Mouse (Mus musculus): ENCODE results near the gene Ypel4.
A peak's percentile ranks its signal among the peaks of the same experiment; 100 is the strongest.

The Ypel4 gene

DNA sequence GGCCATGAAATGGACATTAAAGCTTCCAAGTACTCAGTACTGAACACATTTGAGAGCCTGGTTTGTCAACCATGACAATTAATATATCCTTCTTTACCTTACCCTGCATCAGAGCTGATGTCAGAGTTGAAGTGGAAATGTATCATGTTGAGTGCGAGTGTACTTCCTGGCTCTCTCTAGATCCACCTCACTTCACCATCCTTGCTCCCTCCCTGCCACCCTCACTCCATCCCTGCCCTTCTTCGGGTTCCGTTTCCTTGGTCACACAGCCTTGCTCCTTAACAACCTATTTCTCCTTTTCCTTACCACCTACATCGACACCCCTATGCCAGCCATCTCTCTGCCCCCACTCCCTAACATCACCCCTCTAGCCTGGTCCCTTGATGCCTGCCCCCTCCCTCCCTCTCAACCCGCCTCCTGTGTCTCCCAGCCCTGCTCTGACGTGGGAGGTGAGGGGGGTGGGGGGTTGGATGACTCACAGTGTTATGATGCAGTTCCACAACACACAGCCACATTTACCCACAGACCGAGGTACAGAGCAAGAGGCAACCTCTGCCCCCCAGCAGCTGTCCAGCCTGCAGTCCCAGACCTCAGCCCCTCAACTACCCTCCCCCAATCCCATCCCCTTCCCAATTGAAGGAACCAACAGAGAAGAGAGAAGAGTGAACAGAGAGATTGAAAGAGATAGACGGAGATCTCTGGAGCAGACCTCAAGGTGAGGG, at the start of gene Ypel4:
Ypel4 (plus strand) TSS at position 480 of the 722 bp plus-strand sequence.
- peak; percentile 75 for DNase-seq (ENCODE audit: low spot score)

DNA sequence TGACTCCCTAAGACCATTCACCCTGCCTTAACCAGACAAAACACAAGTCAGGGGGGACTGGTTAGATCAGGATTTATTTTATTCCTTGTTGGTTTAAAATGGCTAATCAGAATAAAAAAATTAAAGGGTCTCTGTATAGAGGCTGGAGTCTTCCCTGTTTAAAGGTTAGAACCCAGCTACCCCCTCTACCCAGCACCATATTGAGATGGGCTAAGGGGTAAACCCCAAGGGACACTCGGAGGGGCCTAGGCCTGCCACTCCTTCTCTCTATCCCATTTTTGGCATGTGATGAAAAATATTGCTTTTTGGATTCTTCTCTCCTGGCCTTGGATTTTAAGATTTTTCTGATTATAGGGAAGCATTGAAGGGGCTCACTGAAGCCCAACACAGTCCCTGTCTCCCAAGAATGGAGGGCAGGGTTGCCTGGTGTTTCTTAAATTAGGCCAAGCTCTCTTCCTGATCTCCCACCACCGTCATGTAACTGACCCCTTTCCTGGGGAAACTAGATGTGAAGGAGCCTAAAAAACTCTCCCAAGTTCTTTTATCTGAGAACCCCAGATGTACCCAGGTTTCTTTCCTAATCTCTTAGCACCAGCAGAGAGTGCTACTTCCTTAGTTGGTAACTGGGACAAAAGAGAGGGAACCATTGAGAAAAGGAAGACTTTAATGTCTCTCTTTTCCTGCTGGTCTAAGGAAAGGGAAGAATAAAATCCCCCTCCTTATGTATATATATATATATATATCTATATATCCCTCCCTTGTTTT, 45.6 kb upstream of the Ypel4 start:
- no peak for DNase-seq (ENCODE audit: low spot score)

DNA sequence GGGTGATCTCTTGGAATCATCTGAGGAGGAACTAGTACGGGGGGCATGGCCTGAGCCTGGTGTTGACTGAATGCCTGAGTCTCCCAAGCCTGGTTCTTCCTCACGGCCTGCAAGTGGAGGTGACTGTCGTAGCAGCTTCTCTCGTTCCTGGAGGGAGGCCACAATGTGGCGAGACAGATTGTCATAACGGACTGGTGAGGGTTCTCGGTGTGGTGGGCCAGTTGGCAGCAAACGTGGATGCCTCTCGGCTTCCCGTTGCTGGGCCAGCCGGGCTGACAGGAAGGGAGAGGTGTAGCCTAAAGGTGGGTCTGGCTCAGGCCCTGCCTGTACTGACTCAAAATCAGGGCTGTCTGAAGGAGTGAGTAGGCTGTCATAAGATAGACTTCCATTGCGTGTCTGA, 43.8 kb upstream of the Ypel4 start:
- no peak for DNase-seq (ENCODE audit: low spot score)

DNA sequence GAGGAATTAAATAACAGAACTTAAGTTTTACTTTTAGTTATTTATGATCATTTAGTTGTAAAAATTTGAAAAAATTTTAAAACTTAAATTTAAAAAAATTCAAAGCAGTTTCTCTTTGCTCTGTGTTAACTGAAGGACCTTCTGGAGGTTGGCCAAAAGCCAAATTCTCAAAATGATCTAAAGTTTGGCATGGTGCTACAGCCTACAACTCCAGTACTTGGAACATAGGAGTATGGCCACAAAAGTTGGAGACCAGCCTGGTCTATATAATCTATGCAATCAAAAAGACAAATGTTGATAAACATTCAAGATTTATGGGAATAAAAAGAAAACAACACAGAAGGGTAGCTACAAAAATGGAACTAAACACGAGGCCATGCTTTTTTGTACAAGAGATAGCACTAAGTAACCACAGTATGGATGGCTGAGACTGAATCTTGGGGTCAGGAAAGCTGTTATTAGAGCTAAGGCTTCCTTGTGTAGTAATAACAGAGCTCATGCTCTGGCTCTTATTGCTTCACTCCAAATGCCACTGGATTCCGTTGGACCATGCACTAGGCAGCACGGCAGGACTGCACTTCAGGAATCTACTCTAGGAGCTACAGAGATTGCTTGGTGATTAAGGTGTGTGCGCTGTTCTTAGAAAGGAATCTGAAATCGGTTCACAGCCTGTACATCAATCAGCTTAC, 38.7 kb upstream of the Ypel4 start:
- no peak for DNase-seq (ENCODE audit: low spot score)

DNA sequence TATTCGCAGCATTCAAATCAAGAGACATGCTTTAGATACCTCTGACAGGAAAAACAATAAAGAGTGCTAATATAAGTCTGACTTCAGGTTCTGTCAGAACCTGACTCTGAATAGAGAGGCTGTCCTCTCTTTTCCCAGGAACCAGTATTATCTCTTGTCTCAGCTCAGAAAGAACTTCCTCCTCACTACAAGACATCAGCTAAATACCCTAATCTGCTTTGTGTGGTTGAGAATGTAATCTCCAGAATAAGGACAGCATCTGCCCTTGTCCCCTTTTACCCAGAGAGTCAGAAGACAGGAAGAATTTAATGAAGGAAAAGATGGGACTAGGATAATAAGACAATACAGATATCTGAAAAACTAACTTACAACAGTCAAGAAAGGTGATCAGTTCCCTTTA, 30.4 kb upstream of the Ypel4 start:
- no peak for DNase-seq (ENCODE audit: low spot score)

DNA sequence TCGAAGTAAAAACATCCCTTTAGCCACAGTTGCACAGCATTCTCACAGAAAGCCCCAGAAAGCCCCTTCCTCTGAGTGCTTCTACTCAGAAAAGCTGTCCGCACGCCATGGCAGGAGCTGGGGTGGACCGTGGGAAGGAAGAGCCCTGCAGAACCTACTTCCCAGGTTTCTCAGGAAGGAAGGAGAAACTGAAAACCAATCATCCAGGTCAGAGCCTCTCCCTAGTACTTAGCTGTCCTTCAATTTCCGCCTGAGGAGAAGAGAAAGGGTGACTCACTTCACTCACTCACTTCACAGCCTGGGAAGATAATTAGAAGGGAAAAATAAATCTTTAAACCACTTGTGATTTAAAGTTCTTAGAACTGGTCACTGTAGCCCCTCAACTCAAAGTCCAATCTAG, 29.5 kb upstream of the Ypel4 start:
- DNase-seq (ENCODE audit: low spot score) = no peak

DNA sequence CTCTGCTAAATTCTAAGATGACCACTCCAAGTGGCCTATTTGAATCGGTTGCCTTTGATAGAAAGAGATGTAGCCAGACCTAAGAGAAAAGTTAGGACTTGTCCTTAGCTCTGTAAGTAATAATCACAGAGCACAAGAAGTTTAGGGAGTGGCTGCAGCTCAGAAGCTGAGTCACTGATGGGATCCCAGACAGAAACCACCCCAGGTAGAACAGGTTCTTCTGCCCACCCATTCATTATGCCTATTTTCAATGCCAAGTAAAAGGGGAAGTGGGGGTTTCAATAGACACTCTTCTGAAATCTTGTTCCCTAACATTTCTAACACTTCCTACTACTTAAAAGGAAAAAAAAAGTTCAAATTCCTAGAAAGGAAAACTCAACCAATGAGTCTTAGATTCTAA, 28.6 kb upstream of the Ypel4 start:
- DNase-seq (ENCODE audit: low spot score) = no peak

DNA sequence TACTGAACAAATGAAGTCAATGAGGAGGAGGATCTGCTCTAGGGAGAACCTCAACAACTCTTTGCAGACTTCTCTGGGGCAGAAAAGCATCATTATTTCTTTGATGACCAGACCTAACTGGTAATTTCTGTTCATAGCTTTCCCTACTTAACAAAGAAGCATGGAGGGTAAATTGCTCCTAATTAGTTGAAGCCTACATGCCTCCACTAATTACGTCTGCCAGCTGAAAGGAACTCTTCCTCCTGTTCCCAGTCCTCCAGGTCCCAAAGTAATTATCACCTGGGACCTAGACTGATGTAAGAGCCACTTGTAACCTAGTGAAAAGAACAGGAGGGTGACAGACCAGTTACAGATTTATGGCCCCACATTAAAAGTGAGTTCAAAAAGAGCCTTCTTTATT, 26.3 kb upstream of the Ypel4 start:
- DNase-seq (ENCODE audit: low spot score) = no peak

DNA sequence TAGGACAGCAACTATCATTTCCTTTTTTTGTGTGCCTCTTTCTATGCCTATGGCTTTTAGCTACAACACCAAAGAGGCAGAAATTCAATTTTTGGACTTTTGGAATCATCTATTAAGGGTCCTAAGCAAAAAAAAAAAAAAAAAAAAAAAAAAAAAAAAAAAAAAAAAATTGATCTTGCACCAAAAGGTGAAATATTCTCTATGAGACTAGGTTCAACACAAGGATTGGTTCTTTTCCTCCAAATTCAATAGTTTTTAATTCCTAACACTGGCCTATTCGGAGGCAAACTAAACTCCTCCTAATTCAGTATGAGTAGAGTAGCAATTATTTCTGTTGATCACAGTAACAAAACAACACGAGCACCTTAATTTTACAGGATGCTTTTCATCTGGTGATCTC, 22.0 kb upstream of the Ypel4 start:
- no peak for DNase-seq (ENCODE audit: low spot score)

DNA sequence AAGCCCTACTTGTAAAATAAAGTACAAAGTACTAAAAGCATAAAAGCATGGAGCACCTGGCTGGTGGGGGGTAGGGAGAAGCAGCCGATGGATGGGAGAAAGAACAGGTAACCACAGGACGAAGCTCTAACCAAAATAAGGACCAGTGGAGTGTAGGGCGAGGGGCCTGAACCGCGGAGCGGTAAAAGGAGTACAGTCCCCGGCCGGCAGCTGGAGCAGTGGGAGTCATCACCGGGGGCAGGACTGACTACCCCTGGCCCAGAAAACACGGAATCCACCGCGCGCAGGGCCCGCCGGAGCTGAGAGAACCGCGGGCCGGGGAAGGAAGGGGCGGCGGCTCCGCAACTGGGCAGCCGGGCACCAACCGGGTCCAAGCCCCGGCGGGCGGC, 19.4 kb upstream of the Ypel4 start:
- DNase-seq (ENCODE audit: low spot score) = peak; percentile 45

DNA sequence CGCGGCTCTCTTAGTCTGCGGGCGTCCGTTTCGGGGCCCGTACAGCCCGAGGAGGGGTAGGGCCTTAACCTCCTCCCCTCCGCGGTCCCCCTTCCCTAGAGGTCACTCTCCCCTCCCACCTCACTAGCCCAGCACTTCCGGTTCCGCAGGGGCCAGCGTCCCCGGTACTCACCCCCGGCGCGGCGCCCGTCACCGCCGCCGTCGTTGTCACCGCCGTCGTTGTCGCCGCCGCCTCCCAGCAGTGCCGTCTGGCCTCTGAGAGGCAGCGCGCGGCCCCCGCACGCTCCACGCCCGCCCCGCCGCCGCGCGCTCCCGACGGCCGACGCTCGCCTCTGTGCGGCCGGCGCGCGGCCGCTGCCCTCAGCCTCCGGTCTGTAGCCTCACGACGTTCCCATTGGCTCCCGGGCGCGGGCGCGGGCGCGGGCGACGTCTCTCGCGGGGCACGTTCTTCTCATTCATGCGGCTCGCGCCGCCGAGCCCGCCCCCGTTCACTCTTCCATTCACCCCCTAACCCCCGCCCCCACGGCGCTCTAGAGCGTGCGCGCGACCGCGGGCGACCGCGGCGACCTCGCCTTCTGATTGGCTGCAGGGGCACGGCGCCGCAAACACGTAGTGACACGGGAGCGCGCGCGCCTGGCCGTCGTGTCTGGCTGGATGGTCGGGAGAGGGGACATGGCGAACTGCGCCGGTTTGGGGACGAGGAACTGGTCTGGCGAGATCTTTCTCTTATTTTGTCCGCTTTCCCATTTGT, 18.9 kb upstream of the Ypel4 start, which contains the start of gene Zdhhc5:
Zdhhc5 (minus strand) TSS at position 370 of the 751 bp plus-strand sequence.
- DNase-seq (ENCODE audit: low spot score) = peak; percentile 99

DNA sequence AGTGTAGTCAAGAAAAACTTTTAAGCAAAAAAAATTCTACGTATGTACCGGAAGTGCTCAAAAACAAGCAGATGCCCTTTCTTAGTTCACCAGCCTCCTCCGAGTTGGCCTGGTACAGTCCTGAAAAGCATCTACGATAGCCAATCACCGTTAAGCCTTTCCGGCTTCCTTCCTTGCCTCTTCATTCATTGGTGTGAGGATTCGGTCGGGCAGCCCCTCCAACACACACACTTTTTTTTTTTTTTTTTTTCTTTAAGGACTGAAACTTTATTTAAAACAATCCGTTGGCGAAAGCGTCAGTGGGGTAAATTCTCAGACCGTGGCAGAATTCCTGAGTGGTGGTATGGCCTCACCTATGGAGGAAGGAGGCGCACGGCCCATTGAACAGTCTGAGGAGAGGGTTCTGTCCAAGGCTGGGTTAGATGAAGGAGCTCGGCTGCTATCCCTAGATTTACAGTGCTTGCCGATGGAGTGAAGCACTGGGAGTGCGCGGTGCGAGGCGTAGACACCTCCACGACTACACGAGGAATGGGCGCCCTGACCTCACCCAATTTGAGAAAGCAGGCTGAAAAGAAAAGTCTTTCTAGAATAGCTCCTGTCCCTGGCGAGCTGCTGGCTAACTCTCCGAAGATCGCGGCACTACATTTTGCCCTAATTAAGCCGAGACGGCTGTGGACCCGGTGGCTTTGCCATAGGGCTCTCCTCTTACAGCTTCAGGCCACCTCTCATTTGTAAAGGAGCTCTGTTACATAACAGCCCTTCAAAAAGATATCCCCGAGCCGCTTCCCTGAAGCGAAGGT, 18.1 kb upstream of the Ypel4 start:
- peak; percentile 91 for DNase-seq (ENCODE audit: low spot score)

DNA sequence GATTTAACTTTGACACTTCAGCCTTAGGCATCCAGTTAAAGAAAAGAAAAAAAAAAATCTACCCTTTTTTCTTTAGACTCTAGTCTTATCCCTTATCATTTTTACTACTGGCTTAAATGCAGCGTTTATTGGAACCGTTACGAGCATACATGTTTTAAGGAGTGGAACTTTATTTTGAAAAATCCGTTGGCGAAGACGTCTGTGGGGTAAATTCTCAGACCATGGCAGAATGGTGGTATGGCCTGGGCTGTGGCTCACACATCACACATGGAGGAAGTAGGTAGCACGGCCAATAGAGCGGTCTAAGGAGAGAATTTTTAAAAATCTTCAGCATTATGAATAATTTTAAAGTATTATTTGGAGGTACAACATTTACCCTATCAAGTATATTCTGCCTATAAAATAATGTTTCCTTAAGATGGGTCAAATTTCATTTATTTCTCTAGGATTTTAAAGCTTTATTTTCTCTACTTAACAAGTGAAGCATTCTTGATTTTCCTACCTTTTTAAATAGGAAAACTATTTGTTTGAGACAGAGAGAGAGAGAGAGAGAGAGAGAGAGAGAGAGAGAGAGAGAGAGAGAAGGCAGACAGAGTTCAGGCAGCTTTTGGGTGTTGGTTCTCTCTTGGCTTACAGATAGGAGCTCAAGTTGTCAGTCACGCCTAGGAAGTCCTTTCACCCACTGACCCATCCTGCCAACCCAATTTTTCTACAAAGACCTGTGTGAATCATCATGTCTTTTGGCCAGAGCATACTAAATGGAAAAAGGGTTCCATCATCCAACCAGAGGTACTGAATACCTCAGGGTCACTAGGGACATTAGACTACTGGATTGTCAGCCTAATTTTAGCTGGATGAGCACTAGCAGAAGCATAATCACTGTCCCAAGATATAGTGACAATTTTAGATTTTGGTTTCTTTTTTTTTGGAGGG, 17.2 kb upstream of the Ypel4 start:
- DNase-seq (ENCODE audit: low spot score) = no peak

DNA sequence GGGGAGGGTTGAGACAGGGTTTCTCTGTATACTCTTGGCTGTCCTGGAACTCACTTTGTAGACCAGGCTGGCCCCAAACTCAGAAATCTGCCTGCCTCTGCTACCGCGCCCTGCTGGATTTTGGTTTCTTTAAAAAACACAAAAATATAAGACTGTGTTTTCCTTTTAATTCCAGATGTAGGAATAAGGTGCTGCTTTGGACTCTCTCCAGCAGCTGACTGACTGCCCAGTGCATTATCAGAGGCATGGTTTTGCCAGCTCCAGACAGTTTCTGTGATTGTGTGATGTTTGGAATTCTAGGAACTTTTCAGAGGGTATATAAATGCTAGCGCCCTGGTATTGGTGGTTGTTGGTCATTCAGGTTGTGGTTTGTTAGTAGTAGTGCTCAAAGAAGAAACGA, 16.5 kb upstream of the Ypel4 start:
- no peak for DNase-seq (ENCODE audit: low spot score)

DNA sequence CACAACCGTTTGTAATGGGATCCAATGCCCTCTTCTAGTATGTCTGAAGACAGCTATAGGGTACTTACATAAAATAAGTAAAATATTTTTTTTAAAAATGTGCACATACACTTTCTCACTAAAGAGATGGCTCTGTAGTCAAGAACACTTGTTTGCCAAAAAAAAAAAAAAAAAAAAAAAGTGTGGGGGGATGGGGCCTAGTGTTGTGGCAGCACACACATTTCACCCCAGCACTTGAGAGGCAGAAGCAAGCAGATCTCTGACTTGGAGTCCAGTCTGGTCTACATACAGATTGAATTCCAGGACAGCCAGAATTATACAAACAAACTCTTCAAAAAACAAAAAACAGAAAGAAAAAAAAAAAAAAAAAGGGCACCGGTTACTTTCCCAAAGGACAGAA, 13.1 kb upstream of the Ypel4 start:
- DNase-seq (ENCODE audit: low spot score) = no peak

DNA sequence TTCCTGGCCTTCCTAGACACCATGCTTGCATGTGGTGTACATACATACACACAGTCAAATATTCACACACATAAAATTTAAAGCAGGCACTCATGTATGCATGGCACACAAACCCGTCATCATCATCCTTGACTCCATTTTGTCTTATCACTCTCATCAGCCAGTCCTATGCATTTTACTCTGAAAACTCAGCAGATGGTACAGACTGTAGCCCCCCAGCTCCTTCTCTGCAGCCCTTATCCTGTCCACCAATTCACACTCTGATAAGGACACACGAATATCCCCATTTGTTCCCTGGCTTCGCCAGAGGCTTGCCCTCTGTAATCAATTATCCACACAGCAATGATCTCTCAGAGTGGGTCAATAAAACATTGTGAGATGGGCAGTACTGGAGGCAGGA, 12.7 kb upstream of the Ypel4 start:
- DNase-seq (ENCODE audit: low spot score) = no peak

DNA sequence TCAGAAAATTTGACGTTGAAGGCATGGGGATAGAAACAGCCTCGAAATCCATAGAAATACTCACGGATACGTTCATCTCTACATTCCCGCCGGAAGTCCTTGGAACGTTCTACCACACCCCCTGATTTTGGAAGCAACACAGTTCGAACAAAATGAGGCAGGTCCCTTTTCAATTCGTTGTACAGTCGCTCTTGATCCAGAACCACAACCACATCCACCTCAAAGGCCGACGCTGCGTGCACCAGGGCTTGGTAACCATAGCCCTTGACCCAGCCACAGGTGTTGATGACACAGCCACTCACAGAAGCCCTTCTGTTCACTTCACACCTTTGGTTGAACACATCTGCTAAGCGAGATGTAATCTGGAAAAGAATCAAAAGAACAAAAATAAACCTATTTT, 10.0 kb upstream of the Ypel4 start:
- DNase-seq (ENCODE audit: low spot score) = no peak

DNA sequence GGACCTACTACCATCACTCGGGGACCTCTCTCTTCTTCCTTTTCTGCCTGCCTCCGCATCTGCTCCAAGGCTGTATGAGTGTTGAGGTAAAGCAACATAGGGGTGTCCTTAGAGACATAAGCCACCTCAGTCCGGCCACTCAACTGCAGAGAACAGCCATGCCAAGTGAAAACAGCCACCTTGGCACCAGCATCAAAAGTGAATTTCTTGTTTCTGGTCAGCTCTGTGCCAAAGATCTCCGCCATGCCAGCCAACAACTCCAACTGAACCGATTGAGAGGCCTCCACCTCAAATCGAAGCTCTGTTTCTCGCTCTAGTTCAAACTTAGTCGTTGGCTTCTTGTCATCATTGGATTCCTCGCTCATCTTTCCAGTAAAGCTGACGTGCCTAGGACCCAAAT, 8.1 kb upstream of the Ypel4 start:
- DNase-seq (ENCODE audit: low spot score) = no peak

DNA sequence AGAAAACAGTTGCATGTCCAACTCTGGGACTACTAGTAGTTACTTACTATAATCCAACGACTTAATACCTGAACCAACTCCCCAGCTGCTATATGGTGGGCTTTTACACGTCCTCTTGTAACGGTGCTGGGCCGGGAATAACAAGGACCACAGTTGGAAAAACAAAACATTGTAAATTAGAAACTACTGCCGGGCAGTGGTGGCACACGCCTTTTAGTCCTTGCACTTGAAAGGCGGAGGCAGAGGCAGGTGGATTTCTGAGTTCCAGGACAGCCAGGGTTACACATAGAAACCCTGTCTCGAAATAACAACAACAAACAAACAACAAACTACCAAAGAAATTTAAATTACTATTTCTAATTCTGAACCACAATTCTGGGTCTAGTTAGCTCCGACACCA, 7.1 kb upstream of the Ypel4 start:
- no peak for DNase-seq (ENCODE audit: low spot score)

DNA sequence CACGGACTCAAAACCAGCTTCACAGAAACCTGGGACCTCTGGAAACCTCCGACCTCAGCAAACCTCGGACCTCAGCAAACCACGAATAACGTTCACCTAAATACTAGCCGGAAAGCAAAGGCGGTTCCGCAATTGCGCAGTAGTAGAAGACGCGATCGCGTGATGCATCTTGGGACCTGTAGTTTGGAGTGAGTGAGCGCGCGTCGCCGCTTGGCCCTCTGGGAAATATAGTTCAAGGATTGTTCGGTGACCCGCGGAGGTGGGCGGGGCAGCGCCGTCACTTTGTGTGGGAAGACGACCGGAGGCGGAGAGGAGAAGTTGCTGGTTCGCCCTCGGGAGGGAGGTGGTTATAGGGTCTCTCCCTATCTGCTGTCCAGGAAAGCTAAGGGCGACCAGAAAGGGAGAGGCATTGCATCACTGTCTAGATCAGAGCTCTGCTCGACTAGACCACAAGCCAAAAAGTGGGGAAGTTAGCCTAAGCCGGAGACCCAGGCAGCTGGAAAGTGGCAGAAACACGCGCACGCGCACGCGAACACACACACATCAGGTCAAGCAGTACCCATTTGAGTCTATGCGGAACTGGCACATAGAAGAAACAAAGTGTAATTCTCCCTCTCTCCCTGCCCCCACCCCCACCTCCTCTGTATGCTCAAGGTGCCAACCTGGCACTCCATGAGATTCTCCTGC, 6.5 kb upstream of the Ypel4 start, which contains the start of gene Clp1:
Clp1 (minus strand) TSS at position 179 of the 687 bp plus-strand sequence.
- DNase-seq (ENCODE audit: low spot score) = peak; percentile 97
